Mouse (Mus musculus): ENCODE measurements around the gene Atg2a.

DNA sequence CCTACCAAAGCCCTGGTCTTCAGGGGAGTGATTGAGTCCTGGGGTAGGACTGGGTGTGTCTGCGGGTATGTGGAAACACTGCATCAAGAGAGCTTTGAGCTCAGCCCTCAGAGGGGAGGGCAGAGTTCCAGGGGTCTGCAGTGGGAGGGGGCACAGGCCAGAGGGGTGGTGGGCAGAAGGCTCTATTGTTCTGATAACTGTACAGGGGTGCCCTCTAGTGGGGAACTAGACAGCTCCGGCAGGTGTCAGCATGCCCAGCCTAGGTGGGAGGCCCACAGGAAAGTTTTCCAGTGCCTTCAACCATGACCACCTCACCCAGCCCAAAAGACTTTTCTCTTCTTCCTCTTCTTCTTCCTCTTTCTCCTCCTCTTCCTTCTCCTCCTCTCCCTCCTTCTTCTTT is 19.0 kb downstream of the Atg2a start:
- TF ChIP-seq POLR2A (IDR thresholded peaks at IDR 0.05; ENCODE audit: low read depth, low read length) (no peak), CTCF (conservative IDR thresholded peaks at IDR 0.05; ENCODE audit: insufficient read depth, insufficient read length, low read depth, low read length) (peak; percentile 52)

All from kidney, adult 2 months (tissue).